Mouse (Mus musculus) cerebral cortex, adult 2 months (tissue): ENCODE measurements around the gene Cebpb.

Experiments
- WGBS: fragments of 180-500 bp; shearing (Covaris S2); methylation state at CpG from one replicate; pipeline ENCODE4 v1.1.7; 2018; 5-methylcytosine and 5-hydroxymethylcytosine counted together

Cebpb gene

GRCm38 (mm10) chr2:167721159-167721882, 32.6 kb downstream of the Cebpb start:
- WGBS: 90% methylated on average over 11 of the region's 11 CpGs

DNA sequence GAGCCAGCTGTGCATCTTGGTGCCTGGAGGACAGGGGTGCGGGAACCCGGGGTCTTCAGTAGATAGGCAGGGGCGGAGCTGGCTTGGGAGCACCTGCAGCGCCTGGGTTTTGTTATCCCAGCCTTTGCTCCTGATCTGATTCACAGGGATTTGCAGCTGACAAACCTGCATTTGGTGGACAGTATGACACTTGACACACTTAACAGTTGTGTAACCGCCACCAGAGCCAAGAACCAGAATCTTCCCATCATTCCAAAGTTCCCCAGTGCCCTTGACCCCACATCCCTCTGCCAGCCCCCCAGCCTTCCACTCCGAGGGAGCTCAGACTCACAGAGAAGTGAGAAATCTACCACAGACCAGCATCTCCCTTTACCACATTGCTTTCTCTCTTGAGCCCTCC, 33.8 kb downstream of the Cebpb start:
- WGBS: 86% methylated on average over 6 of the region's 6 CpGs

- WGBS: 91% methylated on average over 11 of the region's 11 CpGs
Observed at GRCm38 (mm10) chr2:167723589-167724206, 35.0 kb downstream of the Cebpb start.

GRCm38 (mm10) chr2:167725879-167726278, 37.2 kb downstream of the Cebpb start:
- WGBS: 79% methylated on average over 10 of the region's 10 CpGs

DNA sequence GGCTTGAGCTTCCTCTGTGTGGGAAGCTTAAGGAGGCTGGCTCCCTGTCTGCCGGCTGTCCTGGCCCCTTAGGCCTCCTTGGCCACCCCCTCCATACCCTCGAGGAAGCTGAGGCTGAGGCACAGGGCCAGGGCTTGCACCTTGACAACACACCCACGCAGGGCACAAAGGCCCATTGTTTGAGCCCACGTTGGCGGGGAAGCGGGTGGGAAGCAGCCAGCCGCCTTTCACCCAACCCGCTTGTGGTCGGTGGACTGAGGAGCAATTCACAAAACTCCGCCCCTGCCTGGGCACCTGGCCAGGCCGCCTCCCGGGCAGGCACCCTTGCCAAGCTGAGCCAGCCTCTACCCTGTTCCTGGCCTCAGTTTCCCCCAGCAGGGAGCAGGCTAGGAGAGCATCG, 38.4 kb downstream of the Cebpb start:
- 22% methylated on average over 13 of the region's 13 CpGs for WGBS

GRCm38 (mm10) chr2:167730036-167730435, 41.3 kb downstream of the Cebpb start:
- WGBS: 91% methylated on average over 7 of the region's 7 CpGs

GRCm38 (mm10) chr2:167731149-167731548, 42.4 kb downstream of the Cebpb start:
- 93% methylated on average over 13 of the region's 13 CpGs for WGBS

- WGBS: 79% methylated on average over 10 of the region's 10 CpGs
Observed at GRCm38 (mm10) chr2:167734861-167735260, 46.1 kb downstream of the Cebpb start.

DNA sequence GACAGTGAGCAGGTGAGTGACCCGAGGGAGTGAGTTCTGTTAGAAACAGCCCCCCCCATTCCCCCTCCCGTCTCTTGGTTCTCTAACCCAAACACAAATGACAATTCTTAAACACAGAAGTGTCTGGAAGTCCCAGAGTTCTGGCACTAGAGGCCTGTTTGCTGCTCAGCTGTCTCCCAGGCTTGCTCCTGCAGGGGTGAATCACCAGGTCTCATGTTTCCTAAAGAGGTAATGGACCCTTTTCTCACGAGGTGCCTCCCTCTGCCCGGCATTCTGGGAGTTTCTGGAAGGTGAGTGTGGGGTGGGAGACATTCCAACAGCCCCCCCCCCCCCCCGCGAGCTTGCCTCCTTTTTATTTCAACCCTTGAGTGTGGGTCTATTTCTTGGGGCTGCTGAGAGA, 50.3 kb downstream of the Cebpb start:
- 62% methylated on average over 6 of the region's 6 CpGs for WGBS
